Mouse (Mus musculus): ENCODE measurements around the gene Nynrin.

GRCm38 (mm10) chr14:55822991-55823762 is 30.6 kb upstream of the Nynrin start, which contains the start of gene Nfatc4:
- no peak for TF ChIP-seq ZC3H11A (IDR thresholded peaks at IDR 0.05; ENCODE audit: borderline replicate concordance, low read depth, low read length)
- TF ChIP-seq CHD2 (IDR thresholded peaks at IDR 0.05; ENCODE audit: low read depth, low read length), result no peak
- no peak; the same call in 1 of the 2 replicates for TF ChIP-seq HCFC1 (IDR thresholded peaks at IDR 0.05; ENCODE audit: borderline replicate concordance, insufficient read depth, low read length)
- no peak for TF ChIP-seq MAFK (IDR thresholded peaks at IDR 0.05; ENCODE audit: insufficient read depth, low read depth, low read length)
- TF ChIP-seq ZNF384 (IDR thresholded peaks at IDR 0.05; ENCODE audit: low read depth, low read length), result no peak

All from ES-E14 (cell line).